Mouse (Mus musculus) common myeloid progenitor, adult 5-6 weeks (primary cell): Measurements from ENCODE around the gene Atf1. TPM values are rescaled to one million over a fixed set of nuclear protein-coding genes. Genes with fewer than 3 reads are reported as not detected.
A peak's percentile ranks its signal among the peaks of the same experiment; 100 is the strongest.
"Not testable (repeated sequence)": the region's sequence is repeated elsewhere in the genome, so short reads cannot be mapped to it uniquely, and the experiment has no call there.

Source experiments
- ATAC-seq: replicated peaks from 2 replicates; pipeline ENCODE4 v1.8.0; 2016; ENCODE audit warnings: low read depth, mild to moderate bottlenecking, moderate TSS enrichment, inconsistent platforms; ENCODE audit not compliant: poor library complexity, severe bottlenecking
- total RNA-seq: library from RNA; stranded (forward); fragments of 200-1000, 187-1606 nt; gene quantifications from 2 replicates; pipeline ENCODE4 v1.2.3, GENCODE M21; 2017

Gene Atf1
- total RNA-seq, 1 experiment from 2014 or later = 94.4 TPM

- no peak for ATAC-seq
Measured at GRCm38 (mm10) chr15:100256386-100256785, 28.8 kb downstream of the Atf1 start.

- no peak for ATAC-seq
Measured at GRCm38 (mm10) chr15:100257305-100257704, 29.7 kb downstream of the Atf1 start.

DNA sequence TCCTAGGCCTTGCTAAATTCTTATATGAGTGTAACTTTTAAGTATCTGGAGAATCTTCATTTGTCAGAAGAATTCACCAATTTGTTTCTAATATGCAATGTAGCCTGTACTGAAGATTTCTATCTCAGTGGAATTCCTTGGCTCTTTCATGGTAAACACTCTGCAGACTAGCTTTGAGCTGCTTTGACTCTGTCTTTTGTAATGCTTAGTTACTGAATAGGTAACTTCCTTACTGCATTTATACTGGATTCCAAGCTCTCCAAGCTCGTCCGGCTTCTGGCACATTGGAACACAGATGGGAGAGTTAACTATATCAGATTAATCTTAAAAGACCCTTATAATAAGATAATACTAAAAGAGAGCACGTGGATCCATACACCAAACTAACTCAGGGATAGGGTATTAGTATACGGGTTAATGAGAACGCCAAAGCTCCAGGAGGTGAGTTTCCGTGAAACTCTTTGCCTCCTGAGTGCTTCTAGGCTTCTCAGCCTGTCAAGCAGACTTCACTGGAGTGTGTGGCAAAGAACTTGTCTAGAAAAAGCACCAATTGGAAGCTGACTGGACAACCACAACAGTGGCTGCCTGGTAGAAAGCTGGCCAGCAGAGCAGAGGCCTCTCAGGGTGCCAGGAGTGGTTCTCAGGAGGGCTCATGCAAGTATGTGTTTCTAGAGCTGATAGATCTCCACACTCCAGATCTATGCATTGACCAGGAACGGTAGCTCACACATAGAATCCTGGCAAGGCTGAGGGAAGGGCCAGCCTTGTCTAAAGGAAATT lies 31.2 kb downstream of the Atf1 start:
- no peak for ATAC-seq

- ATAC-seq = peak; percentile 73
Measured at GRCm38 (mm10) chr15:100260351-100260750, 32.7 kb downstream of the Atf1 start.

GRCm38 (mm10) chr15:100263246-100263905 lies 35.8 kb downstream of the Atf1 start:
- ATAC-seq = peak; percentile 75

DNA sequence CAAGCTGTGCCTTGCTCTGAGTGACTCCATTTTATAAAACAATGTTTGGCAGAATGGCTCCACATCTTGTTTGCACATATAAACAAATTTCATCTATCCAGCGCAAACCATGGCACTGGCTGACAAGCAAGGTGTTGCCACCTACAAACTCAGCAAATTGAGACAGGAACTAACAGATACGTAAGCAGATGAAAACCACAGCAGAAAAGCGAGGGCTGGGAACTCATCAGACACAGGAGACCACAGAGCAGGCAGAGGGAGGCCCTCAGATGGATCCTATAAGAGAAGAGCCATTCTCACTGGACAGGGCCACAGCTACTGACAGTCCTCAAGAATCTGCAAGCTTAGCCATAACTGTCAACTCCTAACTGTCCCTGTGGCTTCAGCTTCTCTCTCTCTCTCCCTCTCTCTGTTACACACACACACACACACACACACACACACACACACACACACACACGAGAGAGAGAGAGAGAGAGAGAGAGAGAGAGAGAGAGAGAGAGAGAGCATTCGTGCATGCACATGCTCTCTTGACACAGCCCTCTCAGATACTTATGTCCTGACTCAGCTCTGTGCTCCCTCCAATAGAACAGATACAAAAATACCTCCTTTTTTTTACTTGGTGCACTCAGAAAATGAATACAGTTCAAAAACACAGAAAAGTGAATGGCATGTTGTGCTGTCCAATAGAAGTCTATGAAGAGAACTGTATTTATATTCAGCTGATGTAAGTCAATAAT lies 38.1 kb downstream of the Atf1 start:
- ATAC-seq = no peak

- no peak for ATAC-seq
Measured at GRCm38 (mm10) chr15:100268916-100269315, 41.3 kb downstream of the Atf1 start.

DNA sequence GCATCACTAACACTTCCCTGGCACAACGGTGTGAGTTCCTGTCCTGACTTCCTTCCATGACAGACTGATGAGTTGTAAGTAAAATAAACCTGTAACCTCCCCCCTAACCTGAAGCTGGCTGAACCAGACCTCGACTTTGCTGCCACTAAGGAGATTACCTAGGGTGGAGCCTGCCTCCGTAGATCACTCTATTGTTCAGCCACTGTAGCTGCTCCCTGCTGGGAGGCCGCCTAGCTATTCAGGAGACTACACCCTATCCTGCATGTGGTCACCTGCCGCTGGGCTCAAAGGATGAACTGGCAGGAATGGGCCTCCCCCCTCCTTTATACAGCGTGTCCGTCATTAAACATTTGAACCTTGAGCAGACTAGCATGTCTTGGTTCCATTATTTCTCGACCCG lies 42.2 kb downstream of the Atf1 start:
- no peak for ATAC-seq

GRCm38 (mm10) chr15:100270609-100271008 lies 43.0 kb downstream of the Atf1 start:
- not testable (repeated sequence) for ATAC-seq

GRCm38 (mm10) chr15:100271411-100271810 lies 43.8 kb downstream of the Atf1 start:
- ATAC-seq = no peak

GRCm38 (mm10) chr15:100273791-100274308 lies 46.2 kb downstream of the Atf1 start:
- not testable (repeated sequence) for ATAC-seq

GRCm38 (mm10) chr15:100274790-100275559 lies 47.4 kb downstream of the Atf1 start:
- ATAC-seq = no peak

GRCm38 (mm10) chr15:100276403-100276802 lies 48.8 kb downstream of the Atf1 start:
- no peak for ATAC-seq

DNA sequence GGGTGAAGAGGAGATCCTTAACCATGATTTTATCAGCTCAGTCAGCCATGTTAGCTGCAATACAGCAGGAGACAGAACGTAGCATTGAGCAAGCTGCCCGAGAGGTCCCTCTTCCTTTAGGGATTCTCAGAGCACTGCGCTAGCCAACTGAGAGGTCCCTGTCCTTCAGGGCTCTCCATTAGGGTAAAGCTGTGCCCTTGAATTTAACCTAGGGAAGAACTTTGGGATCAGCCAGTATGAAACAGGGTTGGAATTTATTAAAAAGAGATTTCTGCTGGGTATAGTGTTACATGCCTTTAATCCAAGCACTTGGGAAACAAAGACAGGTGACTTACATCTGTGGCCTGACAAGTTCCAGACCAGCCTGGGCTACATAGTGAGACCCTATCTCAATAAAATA lies 50.0 kb downstream of the Atf1 start:
- ATAC-seq = no peak

- no peak for ATAC-seq
Measured at GRCm38 (mm10) chr15:100280626-100281025, 53.0 kb downstream of the Atf1 start, which contains the start of gene Tmprss12. Gene Tmprss12, plus strand, starts transcription at chr15:100280837.

GRCm38 (mm10) chr15:100288980-100289379 lies 61.4 kb downstream of the Atf1 start:
- no peak for ATAC-seq

DNA sequence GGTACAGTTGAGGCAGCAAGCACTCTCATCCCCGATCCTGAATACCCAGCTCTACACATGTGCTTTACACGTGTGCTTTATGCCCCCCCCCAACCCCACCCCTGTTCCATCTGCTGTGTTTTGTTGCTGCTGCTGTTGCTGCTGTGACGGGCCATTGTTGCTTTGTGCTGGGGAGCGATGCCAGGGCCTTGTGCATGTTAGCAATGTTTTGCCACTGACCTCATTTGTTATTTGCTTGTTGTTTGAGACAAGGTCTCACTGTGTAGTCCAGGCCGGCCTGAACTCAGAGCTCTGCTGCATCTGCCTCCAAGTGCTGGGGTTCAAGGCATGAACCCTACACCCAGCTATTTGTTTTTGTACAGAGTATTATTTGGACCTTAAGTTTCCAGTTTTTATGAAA lies 63.2 kb downstream of the Atf1 start:
- ATAC-seq = no peak

DNA sequence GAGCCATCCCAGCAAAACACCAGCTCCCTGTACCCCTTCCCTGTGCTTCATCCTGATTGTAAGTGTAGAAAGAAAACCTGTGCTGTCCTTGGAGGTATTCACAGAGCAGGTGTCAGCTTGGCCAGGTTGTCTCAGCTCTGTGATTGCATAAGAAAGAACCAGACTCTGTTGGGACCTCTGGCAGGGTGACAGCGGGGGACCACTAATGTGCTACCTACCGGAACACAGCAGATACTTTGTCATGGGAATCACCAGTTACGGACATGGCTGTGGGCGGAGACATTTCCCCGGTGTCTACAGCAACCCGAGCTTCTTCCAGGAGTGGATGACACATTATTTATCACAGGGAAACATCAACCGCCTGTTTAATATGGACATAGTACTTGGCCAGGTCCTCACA lies 64.7 kb downstream of the Atf1 start:
- no peak for ATAC-seq

DNA sequence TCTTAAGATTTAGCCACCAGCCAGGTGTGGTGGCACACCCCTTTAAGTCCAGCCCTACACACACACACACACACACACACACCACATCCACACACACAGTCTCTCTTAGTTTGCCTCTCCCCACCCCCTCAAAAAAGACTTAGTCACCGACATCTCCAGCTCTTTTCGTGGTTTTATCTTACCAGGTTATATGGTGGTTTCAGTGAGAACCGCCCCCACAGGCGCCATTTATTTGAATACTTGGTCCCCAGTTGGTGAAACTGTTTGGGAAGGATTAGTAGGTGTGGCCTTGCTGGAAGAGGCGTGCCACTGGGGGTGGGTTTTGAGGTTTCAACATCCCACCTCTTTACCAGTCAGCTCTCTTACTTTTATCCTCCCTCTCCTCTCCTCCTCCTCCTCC lies 70.2 kb downstream of the Atf1 start:
- ATAC-seq = no peak

- ATAC-seq = no peak
Measured at GRCm38 (mm10) chr15:100300499-100300898, 72.9 kb downstream of the Atf1 start.
